Mouse (Mus musculus) naive thymus-derived CD4-positive, alpha-beta T cell, adult 2 months (primary cell): ENCODE data around the gene Psmd7.

Source experiments
- DNase-seq: peaks from one replicate; pipeline ENCODE4 v3.0.0-alpha.2; 2011; ENCODE audit warnings: low read depth

Gene Psmd7

DNA sequence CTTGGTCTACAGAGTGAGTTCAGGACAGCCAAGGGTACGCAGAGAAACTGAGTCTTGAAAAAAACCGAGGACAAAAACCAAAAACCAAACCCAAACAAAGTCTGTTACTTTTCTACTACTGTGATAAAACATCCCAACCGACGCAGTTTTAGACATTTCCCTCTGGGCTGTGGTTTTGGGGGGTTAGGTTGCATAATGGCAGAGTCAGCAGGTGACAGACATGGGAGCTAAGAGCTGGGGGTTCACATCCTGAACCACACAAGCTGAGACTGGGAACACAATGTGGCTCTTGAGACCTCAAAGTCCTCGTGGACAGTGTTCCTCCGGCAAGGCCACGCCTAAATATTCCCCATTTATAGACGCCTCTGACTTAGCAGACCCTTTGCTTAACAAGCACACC is 10.1 kb downstream of the Psmd7 start:
- no peak for DNase-seq

DNA sequence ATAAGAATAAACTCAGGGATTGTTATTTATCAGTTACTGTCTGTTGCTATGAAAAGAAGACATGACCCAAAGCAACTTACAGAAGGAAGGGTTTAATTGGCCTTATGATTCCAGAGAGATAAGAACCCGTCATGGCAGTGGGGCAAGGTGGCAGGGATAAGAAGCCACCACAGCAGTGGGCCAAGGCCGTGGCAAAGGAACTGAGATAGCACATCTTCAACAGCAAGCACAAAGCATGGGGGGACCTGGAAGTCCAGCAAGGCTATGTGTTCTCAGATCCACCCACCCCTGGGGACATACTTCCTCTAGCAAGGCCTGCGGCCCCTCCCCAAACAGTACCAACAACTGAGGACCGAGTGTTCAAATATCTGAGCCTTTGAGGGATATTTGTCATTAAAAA is 10.6 kb downstream of the Psmd7 start:
- DNase-seq = no peak

DNA sequence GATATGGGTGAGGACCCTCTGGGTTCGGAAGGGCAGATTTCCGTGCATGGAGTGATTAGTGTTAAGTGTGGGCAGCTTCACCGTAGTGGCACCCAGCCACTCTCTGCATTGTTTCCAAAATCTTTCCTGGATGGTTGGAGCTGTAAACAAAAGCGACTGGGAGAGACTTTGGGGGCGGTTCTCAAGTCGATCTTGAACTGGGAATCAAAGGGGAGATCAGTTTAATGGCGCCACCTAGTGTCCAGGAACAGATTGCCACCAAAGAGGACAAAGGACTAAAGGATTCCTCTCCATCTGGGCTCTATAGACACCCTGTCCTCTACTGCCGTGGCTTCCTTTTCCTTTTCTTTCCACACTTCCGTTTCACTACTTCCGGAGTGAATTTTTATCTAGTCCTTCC is 11.6 kb downstream of the Psmd7 start:
- DNase-seq = peak; percentile 77

DNA sequence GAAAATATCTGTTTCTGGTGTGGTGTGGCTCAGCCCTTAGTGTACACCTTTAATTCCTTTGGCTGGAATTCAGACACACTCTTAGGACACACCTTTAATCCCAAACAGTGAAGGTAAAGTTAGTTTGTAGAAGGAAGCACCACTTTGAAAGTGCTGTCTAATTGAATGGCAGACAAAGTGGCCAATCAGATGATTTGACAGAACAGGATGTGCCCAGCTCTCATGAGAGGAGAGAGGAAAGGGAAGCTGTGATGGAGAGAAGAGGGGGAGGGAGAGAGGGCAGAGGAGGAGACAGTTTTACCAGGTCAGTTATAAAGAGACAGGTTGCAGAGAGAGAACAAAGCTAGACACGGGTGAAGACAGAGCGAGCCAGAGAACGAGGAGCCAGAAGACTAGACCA is 13.5 kb downstream of the Psmd7 start:
- DNase-seq = no peak

DNA sequence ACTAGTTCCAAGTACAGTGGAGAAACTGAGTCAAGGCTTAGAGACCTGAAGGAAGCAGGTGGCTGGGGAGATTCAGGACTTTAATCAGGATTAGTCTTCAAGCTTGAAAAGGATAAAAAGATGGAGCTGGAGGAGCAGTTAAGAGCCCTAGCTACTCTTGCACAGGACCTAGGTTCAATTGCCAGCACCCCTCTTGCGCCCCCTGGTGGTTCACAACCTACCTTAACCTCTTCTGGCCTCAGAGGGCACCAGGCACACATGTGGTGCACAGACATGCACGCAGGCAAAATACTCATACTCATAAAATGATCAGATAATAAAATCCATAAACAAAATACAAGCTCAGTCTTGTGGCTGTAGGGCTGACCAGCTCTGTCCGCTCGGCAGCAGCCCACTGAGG is 15.8 kb downstream of the Psmd7 start:
- DNase-seq = peak; percentile 74

DNA sequence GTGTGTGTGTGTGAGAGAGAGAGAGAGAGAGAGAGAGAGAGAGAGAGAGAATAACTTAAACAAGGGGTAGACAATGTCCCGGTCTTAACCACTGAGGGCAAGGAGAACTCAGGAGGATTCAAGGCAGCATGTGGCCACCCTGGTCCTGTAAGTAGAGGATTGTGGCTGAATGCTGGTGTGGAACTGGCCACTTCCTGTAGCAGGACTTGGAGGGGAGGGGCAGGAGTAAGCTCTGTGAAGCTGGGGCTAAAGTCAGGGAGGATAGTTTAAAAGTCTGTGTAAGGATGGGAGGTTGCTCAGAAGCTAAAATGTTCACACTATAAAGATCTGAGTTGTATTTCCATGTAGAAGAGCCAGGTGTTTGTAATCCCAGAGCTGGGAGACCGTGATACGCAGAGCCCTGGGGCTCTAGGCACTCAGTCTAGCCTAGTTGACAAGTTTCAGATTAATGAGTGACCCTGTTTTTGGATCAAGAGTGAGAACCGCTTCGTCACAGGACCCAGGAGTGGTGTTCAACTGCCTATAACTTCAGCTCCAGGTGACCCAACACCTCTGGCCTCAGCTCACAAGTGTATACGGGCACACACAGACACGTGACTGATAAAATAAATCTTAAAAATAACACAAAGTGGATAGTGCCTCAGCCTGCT is 16.7 kb downstream of the Psmd7 start:
- DNase-seq = no peak

DNA sequence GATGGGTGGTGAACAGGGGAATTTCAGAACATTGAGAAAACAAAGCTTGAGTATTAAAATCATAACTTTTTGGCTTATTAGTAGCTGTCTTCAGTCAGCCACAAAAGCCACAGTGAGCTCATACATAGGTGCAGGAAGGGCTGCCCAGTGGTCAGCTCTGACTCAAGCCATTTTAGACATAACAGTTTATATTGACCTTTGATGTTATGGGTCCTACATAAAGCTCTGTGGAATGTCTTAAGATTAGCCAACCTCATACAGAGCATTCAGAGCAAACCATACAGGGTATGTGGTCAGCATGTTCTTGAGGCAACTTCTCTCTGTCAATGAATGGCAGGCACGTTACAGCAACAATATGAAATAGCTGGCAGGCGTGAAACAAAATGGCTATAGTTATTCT is 17.2 kb downstream of the Psmd7 start:
- DNase-seq = no peak

DNA sequence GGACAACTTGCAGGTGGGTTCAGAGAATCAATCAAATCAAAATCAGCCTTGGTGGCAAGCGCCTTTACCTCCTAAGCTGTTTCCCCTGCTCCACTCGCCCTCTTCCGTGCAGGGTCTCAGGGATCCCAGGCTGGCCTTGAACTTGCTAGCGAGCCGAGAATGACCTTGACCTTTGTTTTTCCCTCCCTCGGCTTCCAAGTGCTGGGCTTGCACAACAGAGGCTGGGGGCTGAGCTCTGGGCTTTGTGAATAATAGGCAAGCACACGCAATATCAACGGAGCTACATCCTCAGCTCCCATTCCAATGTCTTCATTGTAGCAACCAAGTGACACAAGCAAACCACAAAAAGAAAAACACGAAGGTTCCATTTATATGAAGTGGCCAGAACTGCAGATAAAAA is 26.1 kb downstream of the Psmd7 start:
- no peak for DNase-seq

DNA sequence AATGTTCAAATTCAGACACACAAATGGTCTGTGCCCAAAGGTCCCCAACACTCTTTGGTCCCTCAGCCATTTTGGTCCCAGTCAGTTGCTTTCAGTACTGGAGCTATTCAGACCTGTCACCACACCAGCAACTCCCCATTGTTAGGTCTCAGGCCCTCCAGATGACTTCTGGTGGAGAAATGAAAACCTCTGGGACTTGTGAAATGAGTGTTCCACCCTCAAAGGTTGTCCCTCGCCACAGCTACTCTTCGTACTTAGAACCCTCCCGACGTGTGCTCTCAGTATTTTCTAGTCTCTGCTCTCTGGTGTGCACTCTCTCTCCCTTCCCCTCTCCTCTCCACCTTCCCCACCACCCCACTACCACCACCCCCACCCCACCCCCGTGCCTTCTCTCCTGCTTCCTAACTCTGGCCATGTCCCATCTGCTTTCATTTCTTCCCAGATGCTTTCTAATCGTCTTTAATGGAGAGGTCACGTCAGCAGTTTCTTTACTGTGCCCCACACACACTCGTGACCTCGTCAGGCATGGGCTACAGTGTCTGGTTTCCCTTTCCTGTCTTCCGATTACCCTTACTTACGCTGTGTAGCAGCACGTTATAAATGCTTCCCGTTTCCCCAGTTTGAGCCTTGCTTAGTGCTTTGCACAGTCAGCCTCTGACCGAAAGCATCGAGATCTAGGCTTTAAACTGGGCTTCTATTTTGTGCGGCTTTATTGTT is 27.3 kb downstream of the Psmd7 start:
- peak; percentile 42 for DNase-seq

DNA sequence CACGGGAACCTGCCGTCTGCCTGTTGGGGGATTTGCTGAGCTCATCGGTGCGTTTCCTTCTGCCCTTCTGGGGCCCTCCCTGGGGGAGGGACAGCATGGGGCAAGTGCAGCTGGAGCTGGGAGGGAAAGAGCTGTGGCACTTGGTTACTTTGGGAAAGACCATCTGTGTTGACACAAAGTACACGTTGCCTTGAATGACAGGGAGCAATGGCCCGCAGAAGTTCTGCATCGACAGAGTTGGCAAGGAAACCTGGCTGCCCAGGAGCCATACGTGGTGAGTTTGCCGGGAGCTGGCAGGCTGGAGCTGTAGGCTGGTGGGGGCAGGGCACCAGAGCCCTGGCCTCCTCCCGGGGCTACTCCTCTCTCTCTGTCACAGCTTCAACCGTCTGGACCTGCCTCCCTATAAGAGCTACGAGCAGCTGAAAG is 31.7 kb downstream of the Psmd7 start:
- DNase-seq = no peak

DNA sequence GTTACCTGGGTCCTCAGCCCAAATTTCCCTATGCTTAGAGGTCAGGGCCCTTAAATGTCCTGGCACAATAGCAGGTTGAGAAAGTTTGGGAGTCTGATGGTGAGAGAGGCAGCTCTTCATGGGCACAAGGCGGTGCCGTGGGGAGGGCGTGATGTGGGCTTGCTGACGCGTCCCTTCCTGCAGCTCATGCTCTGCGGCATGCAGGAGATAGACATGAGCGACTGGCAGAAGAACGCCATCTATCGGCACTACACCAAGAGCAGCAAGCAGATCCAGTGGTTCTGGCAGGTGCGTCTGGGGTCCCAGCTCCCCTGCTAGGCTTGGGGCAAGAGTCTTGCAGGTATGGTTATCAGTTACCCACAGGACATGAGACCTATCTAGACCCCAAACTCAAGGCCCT is 33.0 kb downstream of the Psmd7 start:
- no peak for DNase-seq

DNA sequence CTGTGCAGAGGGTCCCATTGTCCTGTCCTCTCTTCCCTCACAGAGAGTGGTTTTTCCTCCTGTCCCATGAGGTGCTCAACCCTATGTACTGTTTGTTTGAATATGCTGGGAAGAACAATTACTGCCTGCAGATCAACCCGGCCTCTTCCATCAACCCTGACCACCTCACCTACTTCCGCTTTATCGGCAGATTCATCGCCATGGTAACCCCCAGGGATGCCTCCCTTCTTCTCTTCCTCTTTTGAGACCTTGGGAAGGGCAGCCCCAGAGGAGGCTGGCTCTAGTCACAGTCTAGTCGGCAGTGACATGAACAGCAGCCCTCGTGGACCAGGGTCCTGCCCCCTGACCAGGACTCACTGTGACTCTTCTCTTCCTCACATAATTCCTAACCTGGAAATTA is 36.0 kb downstream of the Psmd7 start:
- no peak for DNase-seq

DNA sequence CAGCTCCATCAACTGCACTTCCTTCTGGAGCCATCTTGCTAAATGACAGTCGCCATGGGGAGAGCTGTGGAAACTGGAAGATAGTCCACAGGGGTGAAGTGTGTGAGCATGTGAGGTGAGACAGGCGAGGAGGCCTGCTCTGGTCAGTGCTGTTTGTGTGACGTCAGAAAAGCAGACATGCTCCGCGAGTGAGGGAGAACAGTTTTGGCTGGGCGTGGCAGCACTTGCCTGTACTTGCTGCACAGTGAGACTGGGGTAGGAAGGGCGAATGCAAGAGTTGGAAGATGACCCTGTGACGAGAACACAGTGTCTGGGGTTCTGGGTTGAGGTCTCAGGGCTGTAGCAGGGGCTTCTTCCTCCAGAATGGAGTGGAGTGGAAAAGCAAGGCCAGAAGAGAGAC is 41.4 kb downstream of the Psmd7 start:
- DNase-seq = no peak

DNA sequence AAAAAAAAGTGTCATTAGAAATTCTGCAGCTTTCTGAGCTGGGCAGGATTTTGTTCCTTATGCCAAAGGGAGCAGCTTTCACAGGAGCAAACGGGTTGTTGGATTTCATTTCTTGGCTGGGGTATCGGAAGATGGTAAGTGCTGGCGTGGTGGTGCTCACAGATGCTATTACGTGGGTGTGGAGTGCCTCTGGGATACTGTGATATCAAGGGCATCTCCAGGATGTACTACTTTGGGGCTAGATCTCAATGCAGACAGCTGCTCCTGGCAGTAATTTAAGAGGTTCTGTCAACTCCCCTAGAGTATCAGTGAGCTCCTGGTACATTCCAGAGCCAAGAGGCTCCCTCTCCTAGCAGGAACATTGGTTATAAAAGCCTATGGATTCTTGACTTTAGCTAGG is 42.1 kb downstream of the Psmd7 start:
- no peak for DNase-seq

DNA sequence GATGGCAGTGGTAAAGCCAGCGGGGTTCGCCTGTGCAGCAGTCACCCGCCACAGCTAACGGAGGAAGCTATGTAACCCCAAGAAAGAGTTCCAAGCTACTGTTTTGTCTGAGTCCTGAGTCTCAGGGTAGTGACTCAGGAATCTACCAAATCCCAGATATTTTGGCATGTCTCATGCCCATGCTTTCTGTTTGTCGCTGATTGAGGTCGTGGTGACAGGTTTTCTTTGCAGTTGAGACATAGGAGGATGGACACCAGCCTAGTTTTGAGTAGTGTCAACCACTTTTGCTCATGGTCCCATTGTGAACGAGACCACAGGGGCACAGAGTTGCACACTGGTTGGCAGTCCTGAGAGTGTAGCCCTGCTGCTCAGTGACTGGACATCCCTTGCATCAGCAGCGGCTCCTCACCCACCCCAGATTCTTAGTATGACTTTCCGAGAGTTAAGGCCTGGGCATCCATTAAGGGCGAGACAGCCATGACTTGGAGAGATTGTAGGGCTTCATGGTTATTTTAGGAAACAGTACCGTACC is 42.6 kb downstream of the Psmd7 start:
- no peak for DNase-seq

DNA sequence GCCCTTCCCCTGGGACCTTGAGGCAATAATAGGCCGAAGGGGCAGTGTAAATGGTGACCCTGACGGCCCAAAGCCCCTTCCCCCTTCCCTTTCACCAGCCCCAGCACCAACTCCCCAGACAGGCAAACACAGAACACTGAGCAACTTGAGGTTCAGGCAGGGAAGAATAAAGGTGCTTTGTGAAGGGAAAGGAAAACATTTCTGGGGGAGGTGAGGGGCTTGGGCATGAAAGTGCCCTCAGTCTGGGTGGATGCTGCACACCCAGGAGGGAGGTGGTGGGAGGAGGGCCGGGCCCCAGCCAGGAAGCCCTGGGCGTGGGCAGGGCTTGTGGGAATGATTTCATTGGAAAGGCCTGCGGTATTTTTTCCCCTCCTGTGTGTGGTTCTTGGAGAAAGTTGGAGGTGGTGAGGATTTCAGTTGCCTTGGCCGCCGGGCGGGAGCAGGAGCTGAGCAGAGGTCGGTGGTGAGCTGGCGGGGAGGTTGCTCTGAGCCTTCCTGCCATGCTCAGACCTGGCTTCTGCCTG is 43.6 kb downstream of the Psmd7 start:
- DNase-seq = no peak

DNA sequence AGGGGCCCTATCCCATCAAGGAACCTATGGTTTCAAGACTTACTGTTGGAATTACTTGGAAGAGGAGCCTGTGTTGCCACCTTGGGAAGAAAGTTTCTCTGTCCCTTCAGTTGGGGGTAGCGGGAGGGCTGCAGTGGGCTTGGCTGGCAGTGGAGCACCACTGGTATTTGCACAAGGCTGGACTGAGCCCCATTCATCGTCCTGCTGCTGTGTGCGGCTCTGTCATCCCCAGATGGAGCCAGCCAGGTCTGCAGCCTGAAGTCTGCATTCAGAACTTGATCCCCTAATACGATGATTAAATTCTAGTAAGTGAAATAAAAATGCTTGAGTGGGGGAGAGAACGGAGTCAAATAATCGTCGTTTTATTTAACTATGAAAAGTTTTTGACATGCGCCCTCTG is 44.1 kb downstream of the Psmd7 start:
- no peak for DNase-seq

DNA sequence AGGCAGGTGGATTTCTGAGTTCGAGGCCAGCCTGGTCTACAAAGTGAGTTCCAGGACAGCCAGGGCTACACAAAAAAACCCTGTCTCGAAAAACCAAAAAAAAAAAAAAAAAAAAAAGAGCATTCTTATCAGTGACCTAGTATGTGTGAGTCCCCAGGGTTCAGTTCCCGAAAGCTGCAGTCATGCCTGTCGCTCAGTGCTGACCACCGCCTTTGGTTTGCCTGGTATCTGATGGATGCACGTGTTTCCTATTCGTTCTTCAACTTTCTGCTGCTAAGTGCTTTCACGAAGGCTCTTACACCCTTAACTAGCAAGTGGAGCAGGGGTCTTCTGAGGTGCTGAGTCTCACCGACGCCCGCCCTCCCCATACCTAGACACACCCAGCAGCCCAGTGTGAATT is 44.5 kb downstream of the Psmd7 start:
- DNase-seq = no peak

DNA sequence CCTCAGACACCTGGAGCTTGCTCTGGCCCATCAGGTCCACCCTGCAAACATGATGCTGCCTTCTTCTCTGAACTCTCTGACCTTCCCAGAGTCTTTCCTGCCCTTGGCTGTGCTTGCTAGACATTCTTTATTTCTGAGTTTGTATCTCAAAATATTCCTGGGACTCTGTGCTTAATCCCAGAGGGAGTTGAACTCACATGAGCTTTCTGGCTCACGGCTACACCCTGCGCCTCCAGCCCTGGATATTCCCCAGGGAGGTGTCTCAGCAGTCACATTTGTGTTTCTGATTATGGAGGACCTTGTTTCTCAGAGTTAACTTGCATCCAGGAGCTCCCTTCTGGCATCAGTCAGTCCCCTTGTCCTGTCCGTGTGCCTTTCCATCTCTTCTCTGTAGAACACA is 46.1 kb downstream of the Psmd7 start:
- DNase-seq = no peak

DNA sequence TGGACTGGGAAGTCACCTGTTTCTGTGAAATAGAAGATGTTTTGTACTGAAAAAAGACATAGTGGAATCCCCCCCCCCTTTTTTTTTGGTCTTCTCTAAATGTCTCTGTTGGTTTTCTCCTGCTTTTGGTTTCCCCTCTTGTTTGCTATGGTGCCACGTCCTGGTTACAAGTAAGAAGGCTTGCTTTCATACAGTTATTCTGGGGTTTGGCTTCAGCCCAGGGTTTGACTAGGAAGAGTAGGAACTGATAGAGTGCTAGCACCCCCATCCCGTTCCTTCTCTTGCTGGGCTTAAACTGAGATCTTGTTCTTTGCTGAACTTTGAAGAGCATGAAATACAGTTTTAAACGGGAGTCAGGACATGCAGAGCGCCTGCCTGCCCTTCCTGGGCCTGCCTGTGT is 46.9 kb downstream of the Psmd7 start:
- DNase-seq = no peak

DNA sequence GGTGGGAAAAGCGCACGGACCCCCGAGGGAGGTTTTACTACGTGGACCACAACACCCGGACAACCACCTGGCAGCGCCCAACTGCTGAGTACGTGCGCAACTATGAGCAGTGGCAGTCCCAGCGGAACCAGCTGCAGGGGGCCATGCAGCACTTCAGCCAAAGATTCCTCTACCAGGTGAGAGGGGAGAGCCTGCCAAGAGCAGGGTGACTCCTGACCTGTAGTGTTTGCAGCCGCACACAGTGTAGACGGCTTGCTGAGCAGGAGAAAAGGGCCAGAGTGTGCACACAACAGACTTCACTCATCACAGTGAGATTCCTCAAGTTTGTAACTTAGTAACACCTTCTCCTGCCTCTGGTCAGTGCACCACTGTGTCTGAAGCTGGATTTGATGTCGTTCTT is 47.6 kb downstream of the Psmd7 start:
- DNase-seq = no peak

DNA sequence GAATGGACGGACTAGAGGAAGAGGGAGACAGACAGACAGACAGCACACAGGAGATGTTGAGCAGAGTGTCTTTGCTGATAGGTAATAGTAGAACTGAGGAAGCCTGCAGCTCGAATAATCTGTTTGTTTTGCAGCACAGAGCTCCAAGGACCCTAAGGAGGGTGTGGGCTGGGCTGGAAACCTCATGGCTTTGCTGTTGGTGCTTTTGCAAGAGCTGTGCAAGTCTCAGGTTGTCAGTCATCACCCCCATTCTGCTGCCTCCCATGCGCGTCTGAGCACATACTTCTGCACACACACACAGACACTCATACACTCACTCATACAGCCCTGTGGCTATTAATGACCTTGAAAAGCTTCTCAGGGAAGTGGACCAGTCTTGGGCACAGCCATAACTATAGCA is 50.8 kb downstream of the Psmd7 start:
- no peak for DNase-seq
